Mouse (Mus musculus): ENCODE results near the gene Clec9a.

DNA sequence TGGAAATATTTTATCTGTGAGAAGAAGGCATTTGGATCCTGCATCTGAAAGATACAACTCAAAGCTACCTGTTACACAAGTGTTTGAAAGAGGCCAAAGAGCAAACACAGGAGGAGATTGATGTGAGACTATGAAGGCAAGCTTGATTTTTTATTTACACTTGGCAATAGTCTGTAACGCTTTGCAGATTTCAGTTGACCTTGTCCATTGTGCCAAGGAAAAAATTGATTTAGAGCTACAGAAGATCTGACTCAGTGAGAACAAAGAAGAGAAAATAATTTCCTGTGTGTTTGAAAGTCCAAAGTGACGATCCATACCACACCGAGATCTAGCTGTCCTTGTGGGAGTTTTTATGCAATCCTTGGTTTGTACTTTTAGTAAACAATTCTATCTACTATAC, 13.6 kb downstream of the Clec9a start:
- no peak for TF ChIP-seq POLR2A (IDR thresholded peaks at IDR 0.05; ENCODE audit: borderline replicate concordance, extremely low read depth, insufficient read depth, insufficient read length, poor library complexity, severe bottlenecking)
- TF ChIP-seq CTCF (IDR thresholded peaks at IDR 0.05; ENCODE audit: borderline replicate concordance, extremely low read depth, insufficient read depth, insufficient read length), result no peak
